Mouse (Mus musculus) C2C12 (cell line): ENCODE measurements around the gene Dnajc3.

Experiments
- CEBPB ChIP-seq: IDR thresholded peaks from one replicate; pipeline ENCODE4 v1.6.1; 2011; ENCODE audit warnings: low read depth, mild to moderate bottlenecking, control low read depth, moderate library complexity
- CTCF ChIP-seq: IDR thresholded peaks from one replicate; pipeline ENCODE4 v1.5.1; 2011; ENCODE audit not compliant: control insufficient read depth, insufficient read depth, insufficient read length
- MAX ChIP-seq: IDR thresholded peaks from one replicate; pipeline ENCODE4 v1.6.1; 2011; ENCODE audit warnings: mild to moderate bottlenecking, control low read depth
- MYOD1 ChIP-seq: IDR thresholded peaks from one replicate; pipeline ENCODE4 v1.6.1; 2011; ENCODE audit warnings: low read depth; ENCODE audit not compliant: control insufficient read depth, insufficient read length
- MYOG ChIP-seq: IDR thresholded peaks from one replicate; pipeline ENCODE4 v1.6.1; 2011; ENCODE audit not compliant: control insufficient read depth, insufficient read length; ENCODE audit errors: extremely low read depth
- USF1 ChIP-seq: IDR thresholded peaks from one replicate; pipeline ENCODE4 v1.6.1; 2011; ENCODE audit warnings: low read depth, mild to moderate bottlenecking, control low read depth, moderate library complexity

- TF ChIP-seq CTCF: no peak
- TF ChIP-seq CEBPB: no peak
- no peak for TF ChIP-seq MYOG
- no peak for TF ChIP-seq USF1
- no peak for TF ChIP-seq MAX
- no peak for TF ChIP-seq MYOD1
Measured at GRCm38 (mm10) chr14:118922667-118923184, 15.1 kb upstream of the Dnajc3 start.
